Mouse (Mus musculus) kidney, embryonic 16.5 days (tissue): Measurements from ENCODE around the gene Cyth4. TPM values are rescaled to one million over a fixed set of nuclear protein-coding genes. Genes with fewer than 3 reads are reported as not detected.
A peak's percentile ranks its signal among the peaks of the same experiment; 100 is the strongest.

ENCODE experiments used
- ATAC-seq: fragments of 200-750 bp; cut with Nextera tagmentation; 2 replicates; pipeline ENCODE4 v1.8.0; 2017; ENCODE audit warnings: moderate TSS enrichment; ENCODE audit not compliant: low FRiP score, low TSS enrichment
- H3K27ac ChIP-seq: fragments of 300-500 bp; sonication (generic); 2 replicates; pipeline ENCODE4 v1.5.1; 2014; ENCODE audit warnings: low read length
- H3K27me3 ChIP-seq: fragments of 300-500 bp; sonication (generic); 2 replicates; pipeline ENCODE4 v1.6.1; 2014; ENCODE audit warnings: low read length, control low read depth, mixed read lengths; ENCODE audit not compliant: insufficient read depth
- H3K36me3 ChIP-seq: fragments of 300-500 bp; sonication (generic); 2 replicates; pipeline ENCODE4 v1.6.1; 2014; ENCODE audit warnings: low read length, control low read depth, mixed read lengths; ENCODE audit not compliant: insufficient read depth
- H3K4me1 ChIP-seq: fragments of 300-500 bp; sonication (generic); 2 replicates; pipeline ENCODE4 v1.6.1; 2014; ENCODE audit warnings: low read length, control low read depth, mixed read lengths; ENCODE audit not compliant: insufficient read depth
- H3K4me2 ChIP-seq: fragments of 300-500 bp; sonication (generic); replicated peaks from 2 replicates; pipeline ENCODE4 v1.6.1; 2014; ENCODE audit warnings: low read depth, low read length
- H3K4me3 ChIP-seq: fragments of 300-500 bp; sonication (generic); 2 replicates; pipeline ENCODE4 v1.5.1; 2014; ENCODE audit warnings: mild to moderate bottlenecking, low read length
- H3K9ac ChIP-seq: fragments of 300-500 bp; sonication (generic); replicated peaks from 2 replicates; pipeline ENCODE4 v1.6.1; 2014; ENCODE audit warnings: low read length
- H3K9me3 ChIP-seq: fragments of 300-500 bp; sonication (generic); 2 replicates; pipeline ENCODE4 v1.6.1; 2016; ENCODE audit warnings: low read length, control low read depth
- WGBS: fragments of 180-500 bp; shearing (Covaris S2); extraction: QIAGEN DNeasy Blood & Tissue Kit; methylation state at CpG from one replicate; pipeline ENCODE4 v1.1.7; 2014; 5-methylcytosine and 5-hydroxymethylcytosine counted together
- polyA plus RNA-seq: library from polyadenylated mRNA; unstranded; fragments of >200 nt; fragmentation: Nextera tagmentation; extraction: Ambion mirVana; gene quantifications from 2 replicates; pipeline ENCODE4 v1.2.1, GENCODE M21; 2015

Gene Cyth4
- polyA plus RNA-seq, 1 experiment from 2014 or later = 7.7 TPM

DNA sequence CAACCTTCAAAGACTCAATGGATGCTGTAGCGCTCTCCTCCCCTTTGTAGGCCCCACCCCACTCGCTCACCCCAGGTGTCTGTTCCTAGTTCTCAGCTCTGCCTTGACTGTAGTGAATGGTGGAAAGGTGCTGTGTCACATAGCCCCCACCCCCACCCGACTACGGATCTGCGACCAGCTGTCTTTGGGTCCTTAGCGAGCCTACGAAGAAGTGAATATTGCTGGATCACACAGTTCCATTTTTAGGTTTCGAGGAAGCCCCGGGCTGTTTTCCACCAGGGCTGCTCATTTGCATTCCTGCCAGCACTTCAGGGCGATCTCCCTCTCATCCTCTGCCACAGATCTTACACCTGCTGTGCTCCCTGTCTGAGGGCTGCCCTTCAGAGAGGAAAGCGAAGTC, 13.5 kb upstream of the Cyth4 start:
- ATAC-seq = no peak
- WGBS = 31% methylated on average over 11 of the region's 11 CpGs

DNA sequence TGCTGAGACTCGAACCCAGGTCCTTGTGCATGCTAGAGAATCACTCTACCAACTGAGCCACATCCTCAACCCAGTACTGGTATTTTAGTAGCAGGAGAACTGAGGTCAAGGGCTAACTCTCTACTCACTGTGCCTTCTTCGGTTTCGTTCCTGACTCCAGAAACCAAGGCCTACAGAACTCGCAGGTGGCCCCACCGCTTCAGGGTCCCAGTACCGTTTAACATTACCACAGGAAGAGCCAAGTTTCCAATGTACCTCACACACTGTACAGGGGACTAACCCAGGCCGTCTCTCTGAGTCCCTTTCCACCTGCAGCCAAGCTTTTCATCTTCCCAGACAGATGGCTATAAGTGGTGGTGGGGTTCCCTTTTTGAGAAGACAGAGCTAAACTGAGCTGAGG, 11.4 kb upstream of the Cyth4 start:
- Histone ChIP-seq H3K27me3 (no peaks in the 10 kb centered on the region), H3K9ac (no peak overlapping the region), H3K36me3 (no peaks in the 10 kb centered on the region), H3K9me3 (peaks cover 6% of the 10 kb centered on the region; the same call in 1 of the 2 replicates), H3K4me1 (peaks cover 10% of the 10 kb centered on the region), H3K4me3 (no peak overlapping the region), H3K4me2 (no peak overlapping the region), H3K27ac (no peak overlapping the region)
- WGBS = 87% methylated on average over 7 of the region's 7 CpGs
- ATAC-seq = no peak

More for the DNA sequence above, 13.5 kb upstream of the Cyth4 start:
- Histone ChIP-seq H3K9ac (no peak overlapping the region), H3K4me2 (no peak overlapping the region), H3K4me3 (no peak overlapping the region), H3K4me1 (peaks cover 20% of the 10 kb centered on the region), H3K27ac (no peak overlapping the region), H3K9me3 (peaks cover 6% of the 10 kb centered on the region; the same call in 1 of the 2 replicates), H3K36me3 (no peaks in the 10 kb centered on the region), H3K27me3 (no peaks in the 10 kb centered on the region)

GRCm38 (mm10) chr15:78587050-78587994, 9.5 kb upstream of the Cyth4 start:
- no peak overlapping the region for H3K27ac ChIP-seq
- WGBS = 52% methylated on average over 18 of the region's 18 CpGs
- peak; percentile 84 for ATAC-seq
- no peak overlapping the region for H3K4me2 ChIP-seq
- no peak overlapping the region for H3K9ac ChIP-seq
- H3K4me1 ChIP-seq = no peaks in the 10 kb centered on the region
- no peak overlapping the region for H3K4me3 ChIP-seq
- H3K9me3 ChIP-seq = peaks cover 6% of the 10 kb centered on the region; the same call in 1 of the 2 replicates
- H3K27me3 ChIP-seq = no peaks in the 10 kb centered on the region
- no peaks in the 10 kb centered on the region for H3K36me3 ChIP-seq

- Histone ChIP-seq H3K4me3 (no peak overlapping the region), H3K9ac (no peak overlapping the region), H3K4me2 (no peak overlapping the region), H3K9me3 (peaks cover 6% of the 10 kb centered on the region; the same call in 1 of the 2 replicates), H3K27ac (no peak overlapping the region), H3K4me1 (no peaks in the 10 kb centered on the region), H3K36me3 (no peaks in the 10 kb centered on the region), H3K27me3 (no peaks in the 10 kb centered on the region)
- WGBS = 92% methylated on average over 4 of the region's 4 CpGs
- ATAC-seq = no peak
Measured at GRCm38 (mm10) chr15:78588049-78588448, 8.8 kb upstream of the Cyth4 start.

- ATAC-seq = no peak
Measured at GRCm38 (mm10) chr15:78588900-78589299, 7.9 kb upstream of the Cyth4 start.

GRCm38 (mm10) chr15:78589936-78590335, 6.9 kb upstream of the Cyth4 start:
- 71% methylated on average over 6 of the region's 6 CpGs for WGBS
- H3K4me2 ChIP-seq = no peak overlapping the region

More at GRCm38 (mm10) chr15:78588900-78589299, 7.9 kb upstream of the Cyth4 start:
- H3K9ac ChIP-seq = no peak overlapping the region
- no peaks in the 10 kb centered on the region for H3K27me3 ChIP-seq
- H3K27ac ChIP-seq = no peak overlapping the region
- H3K9me3 ChIP-seq = peaks cover 6% of the 10 kb centered on the region; the same call in 1 of the 2 replicates
- H3K4me1 ChIP-seq = no peaks in the 10 kb centered on the region
- H3K4me3 ChIP-seq = no peak overlapping the region
- H3K4me2 ChIP-seq = no peak overlapping the region
- H3K36me3 ChIP-seq = no peaks in the 10 kb centered on the region
- 75% methylated on average over 4 of the region's 4 CpGs for WGBS

DNA sequence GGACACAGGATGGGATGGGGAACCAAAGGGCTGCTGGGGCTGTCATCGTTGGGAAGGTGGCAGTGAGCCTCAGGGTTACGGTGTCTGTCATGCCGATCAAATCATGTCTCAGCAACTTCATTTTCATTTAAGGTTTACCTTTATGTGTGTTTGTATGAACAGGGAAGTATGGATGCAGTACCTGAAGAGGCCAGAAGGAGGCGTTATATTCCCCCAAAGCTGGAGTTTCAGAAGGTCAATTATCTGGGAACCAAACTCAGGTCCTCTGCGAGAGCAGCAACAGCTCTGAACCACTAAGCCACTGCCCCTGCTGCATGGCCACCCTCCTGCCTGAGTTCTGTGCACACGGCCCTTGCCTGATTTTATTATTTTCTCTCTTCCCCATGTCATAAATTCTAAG, 6.1 kb upstream of the Cyth4 start:
- Histone ChIP-seq H3K9me3 (no peaks in the 10 kb centered on the region), H3K36me3 (no peaks in the 10 kb centered on the region), H3K4me3 (no peak overlapping the region), H3K27ac (no peak overlapping the region), H3K9ac (no peak overlapping the region), H3K4me1 (no peaks in the 10 kb centered on the region), H3K4me2 (no peak overlapping the region), H3K27me3 (no peaks in the 10 kb centered on the region)
- 70% methylated on average over 6 of the region's 6 CpGs for WGBS
- no peak for ATAC-seq

More at GRCm38 (mm10) chr15:78589936-78590335, 6.9 kb upstream of the Cyth4 start:
- Histone ChIP-seq H3K4me1 (no peaks in the 10 kb centered on the region), H3K9ac (no peak overlapping the region), H3K36me3 (no peaks in the 10 kb centered on the region), H3K27me3 (no peaks in the 10 kb centered on the region), H3K9me3 (peaks cover 1% of the 10 kb centered on the region; the same call in 1 of the 2 replicates), H3K27ac (no peak overlapping the region), H3K4me3 (no peak overlapping the region)
- ATAC-seq = no peak

GRCm38 (mm10) chr15:78591680-78592451, 5.0 kb upstream of the Cyth4 start:
- 49% methylated on average over 15 of the region's 15 CpGs for WGBS
- no peaks in the 10 kb centered on the region for H3K4me1 ChIP-seq
- H3K4me3 ChIP-seq = no peak overlapping the region
- no peak overlapping the region for H3K9ac ChIP-seq
- ATAC-seq = no peak
- H3K9me3 ChIP-seq = no peaks in the 10 kb centered on the region
- H3K27me3 ChIP-seq = no peaks in the 10 kb centered on the region
- H3K27ac ChIP-seq = no peak overlapping the region
- H3K4me2 ChIP-seq = no peak overlapping the region
- H3K36me3 ChIP-seq = no peaks in the 10 kb centered on the region

DNA sequence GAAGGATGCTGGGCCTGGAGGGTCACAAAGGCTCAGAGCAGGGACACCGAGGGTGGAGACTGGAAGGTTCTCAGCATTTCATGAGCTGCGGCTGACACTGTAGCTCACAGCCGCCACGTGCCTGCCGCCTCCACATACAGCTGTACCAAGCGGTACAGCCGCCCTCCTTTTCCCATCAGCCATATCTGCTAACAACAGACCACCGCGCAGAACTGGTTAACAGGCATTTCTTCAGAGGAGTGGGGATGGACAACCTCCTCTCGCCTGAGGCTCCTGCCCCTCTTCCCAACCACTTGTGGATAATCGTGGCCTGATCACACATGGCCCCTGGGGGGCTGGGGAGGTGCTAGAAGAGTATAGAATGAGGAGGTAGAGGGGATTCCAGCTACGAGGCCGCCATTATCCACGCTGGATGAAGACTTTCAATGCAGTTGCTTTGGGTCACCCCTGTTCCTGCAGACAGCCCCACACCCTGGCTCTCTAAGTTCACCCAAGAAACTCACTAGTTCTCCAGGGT, 4.3 kb upstream of the Cyth4 start:
- H3K4me2 ChIP-seq = no peak overlapping the region
- ATAC-seq = no peak
- H3K27me3 ChIP-seq = no peaks in the 10 kb centered on the region
- no peak overlapping the region for H3K4me3 ChIP-seq
- 69% methylated on average over 14 of the region's 14 CpGs for WGBS
- no peaks in the 10 kb centered on the region for H3K36me3 ChIP-seq
- H3K4me1 ChIP-seq = no peaks in the 10 kb centered on the region
- no peaks in the 10 kb centered on the region for H3K9me3 ChIP-seq
- no peak overlapping the region for H3K9ac ChIP-seq
- H3K27ac ChIP-seq = no peak overlapping the region
